Mouse (Mus musculus) ovary, adult 18-20 months (tissue): ENCODE results near the gene Fgd2.

Source experiments
- DNase-seq: peaks from one replicate; pipeline ENCODE4 v3.0.0; 2022; ENCODE audit warnings: low spot score, mixed read lengths

Fgd2 gene

DNA sequence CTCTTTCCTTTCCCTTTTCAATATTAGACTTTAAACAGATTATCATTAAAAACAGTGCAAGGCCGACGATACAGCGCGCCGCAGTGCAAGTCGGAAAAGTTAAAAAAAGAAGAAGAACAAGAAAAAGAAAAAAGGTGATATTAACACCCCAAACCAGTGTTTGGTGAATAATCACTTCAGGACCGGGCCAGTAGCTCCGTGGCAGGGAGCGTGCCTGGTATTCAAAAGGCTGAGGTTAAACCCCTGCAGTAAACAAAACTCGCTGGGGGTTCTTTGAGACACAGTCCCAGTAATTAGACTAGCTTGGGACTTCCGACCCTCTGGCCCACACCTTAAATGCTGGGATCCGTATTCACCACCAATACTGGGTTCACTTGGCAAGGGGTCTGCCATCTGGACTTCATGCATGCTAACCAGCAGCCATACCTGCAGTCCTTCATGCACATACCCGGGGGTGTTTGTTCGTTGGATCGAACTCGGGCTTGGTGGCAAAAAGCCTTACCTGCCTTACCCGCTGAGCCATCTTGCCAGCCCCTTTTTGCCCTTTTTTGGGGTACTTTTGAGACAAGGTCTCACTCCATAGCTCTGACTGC lies 37.8 kb downstream of the Fgd2 start:
- DNase-seq = no peak

DNA sequence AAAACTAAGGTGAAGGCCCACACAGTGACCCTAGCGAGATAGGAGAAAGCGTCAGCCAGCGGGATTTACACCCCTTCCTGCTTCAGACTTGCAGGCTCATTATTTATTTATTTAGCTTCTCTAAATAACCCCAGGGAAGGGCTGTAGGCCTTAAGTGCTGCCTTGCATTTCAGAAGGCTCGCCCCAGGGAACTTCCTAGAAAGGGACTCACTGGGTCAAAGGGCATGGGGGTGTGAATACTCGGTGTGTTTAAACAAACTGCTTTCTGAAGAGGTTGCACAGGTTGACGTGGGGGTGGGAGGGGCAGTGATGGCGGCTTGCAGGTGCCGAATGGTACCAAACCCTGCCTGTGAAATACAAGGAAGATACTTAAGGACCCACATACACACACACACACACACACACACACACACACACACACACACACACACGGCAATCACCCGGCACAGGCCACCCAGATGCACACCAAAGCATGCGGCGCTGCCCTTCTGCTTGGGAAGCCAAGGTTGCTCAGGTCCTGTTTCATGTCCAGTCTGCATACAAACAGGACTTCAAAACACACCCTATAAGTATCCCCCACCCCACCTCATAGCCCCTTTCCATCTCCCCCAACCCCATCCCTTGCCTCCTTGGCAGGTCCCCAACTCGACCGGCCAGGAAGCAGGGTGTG lies 38.7 kb downstream of the Fgd2 start:
- no peak for DNase-seq

DNA sequence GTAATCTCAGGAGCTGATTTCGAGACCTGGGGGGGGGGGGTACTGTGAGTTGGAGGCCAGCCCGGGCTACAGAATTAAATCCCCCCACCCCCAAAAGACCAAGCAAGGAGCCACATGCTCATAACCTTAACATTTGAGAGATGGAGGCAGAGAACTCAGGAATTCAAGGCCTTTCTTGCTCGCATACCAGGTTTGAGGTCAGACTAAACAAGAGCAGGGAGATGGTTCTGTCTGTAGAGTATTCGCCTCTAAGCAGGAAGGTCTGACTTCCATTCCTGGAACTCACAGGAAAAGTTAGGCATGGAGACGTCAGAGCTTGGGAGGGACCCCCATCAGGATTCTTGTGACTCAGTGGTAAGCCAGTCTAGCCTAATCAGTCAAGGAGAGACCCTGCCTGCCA lies 39.3 kb downstream of the Fgd2 start:
- DNase-seq = no peak

DNA sequence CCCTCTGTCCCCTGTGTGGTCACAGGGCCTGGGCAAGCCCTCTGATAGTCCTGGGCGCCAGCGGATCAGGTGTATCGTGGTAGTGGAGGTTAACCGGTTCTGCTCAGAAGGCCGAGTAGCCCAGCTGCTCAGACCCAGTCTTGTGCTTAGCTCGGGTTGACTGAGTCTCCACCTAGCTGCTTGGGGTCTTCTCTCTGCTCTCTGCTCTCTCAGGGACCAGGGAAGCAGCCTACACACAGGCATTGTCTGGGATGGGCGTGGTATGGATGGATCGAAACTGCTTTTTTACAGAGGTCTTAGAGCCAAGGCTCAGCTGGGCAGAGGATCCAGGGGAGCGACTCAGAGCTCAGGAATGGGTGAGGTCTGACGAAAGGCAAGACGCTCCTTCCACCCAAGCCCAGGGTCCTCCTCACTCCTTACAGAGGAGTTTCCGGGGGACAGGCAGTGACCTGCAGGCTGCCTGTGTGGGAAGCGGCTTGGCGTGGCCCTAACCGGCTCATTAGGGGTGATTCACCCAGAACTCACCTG lies 41.1 kb downstream of the Fgd2 start:
- no peak for DNase-seq

DNA sequence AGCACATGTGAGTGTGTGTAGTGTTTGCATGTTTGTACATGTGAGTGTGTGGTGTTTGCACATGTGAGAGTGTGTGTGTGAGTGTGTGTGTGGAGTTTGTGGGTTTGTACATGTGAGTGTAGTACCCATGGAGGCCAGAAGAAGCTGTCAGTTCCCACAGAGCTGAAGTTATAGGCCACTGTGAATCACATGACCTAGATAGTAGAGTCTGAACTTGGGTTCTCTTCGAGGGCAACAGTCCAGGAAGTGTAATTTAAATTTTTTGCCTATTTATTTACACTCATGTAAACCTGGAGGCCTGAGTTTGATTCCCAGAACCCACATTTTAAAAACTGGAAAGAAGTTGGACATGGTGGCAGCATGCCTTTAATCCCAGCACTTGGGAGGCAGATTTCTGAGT lies 42.5 kb downstream of the Fgd2 start:
- no peak for DNase-seq

DNA sequence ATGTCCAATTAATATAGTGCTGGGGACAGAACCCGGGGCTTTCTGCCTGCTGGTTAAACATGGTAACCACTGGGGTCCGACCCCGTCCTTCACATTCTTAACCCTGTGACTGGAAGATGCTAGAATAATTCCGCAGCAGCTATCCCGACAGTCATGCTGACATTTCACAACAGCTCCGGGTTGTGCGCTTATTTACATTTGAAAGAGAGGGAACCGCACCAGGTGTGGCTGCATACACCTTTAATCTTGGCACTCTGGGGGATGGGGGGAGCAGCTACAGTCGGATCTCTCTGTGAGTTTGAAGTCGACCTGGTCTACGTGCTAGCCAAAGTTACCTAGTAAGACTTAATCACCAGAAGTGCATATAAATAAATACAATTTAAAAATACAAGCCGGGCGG lies 44.8 kb downstream of the Fgd2 start:
- DNase-seq = no peak

DNA sequence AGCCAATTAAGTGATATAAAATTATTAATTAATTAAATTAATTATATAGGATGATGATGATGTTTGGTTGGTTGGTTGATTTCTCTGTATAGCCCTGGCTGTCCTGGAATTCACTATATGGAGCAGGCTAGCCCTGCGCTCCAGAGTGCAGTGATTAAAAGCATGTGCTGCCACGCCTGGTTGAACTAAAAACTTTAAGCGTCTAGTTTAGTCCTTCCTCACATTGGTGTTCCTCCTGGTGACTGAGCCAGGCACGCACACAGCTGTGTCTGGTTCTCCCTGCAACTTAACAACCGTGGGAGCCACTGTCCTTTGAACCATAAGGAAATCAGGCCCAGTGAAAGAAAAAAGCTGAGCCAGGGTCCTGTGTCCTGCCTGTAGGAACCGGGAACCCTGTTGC lies 45.4 kb downstream of the Fgd2 start:
- DNase-seq = no peak

DNA sequence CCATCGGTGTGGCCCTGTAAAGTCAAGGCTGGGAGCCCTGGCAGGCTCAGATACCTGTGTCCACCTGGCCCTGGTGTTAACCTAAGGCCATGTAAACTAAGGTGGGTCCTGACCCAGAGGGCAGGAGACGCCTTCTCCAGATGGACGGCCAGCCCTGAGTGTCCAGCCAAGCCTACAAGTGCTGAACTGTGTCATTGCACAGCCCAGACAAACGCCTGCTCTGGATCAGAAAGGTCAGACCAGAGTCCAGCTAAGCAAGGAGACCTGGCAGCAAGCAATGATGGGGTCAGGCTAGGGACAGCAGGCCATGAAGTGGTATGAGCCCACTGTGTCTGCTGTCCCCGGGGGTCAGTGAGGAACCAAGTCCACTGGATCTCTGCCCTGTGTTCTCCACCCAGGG lies 46.7 kb downstream of the Fgd2 start:
- no peak for DNase-seq

DNA sequence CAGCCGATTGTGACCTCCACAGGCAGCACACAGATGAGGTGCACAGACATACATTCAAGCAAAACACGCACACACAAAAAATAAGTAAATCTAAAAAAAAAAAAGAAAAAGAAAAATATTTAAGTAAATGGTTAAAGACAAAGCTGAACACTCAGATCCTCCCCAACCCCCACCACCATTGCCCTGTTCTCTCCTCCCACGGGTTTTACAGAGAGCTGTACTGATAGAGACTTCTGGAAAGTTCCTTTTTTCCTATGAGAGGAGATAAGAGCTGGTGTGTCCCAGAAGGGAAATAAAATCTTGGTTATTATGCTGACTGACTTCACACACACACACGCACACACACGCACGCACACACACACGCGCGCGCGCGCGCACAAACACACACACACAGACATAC lies 47.6 kb downstream of the Fgd2 start:
- no peak for DNase-seq

DNA sequence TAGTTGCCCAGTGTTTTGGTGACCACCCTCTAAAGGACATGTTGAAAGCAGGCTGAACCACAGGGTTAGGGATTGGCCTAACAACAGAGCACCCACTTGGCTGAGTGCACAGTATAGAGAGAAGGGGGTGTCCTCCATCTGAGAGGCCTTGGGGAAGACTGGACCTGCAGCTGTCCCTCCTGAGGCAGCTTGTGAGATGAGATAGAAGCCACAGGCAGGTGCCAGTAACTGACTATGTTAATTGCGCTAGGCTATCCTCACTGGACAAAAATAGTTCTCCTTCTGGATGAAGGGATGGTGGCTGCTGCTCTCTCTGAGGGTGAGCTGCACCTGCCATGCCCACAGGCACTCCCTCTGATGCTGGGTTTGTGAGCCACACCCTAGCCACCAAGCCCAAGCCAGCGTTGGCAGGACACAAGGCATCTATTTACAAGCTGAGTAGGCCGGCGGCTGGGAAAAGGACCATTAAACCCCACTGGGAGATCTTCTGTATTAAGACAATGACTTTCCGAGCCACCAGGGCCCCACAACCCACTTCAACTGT lies 49.2 kb downstream of the Fgd2 start:
- no peak for DNase-seq

DNA sequence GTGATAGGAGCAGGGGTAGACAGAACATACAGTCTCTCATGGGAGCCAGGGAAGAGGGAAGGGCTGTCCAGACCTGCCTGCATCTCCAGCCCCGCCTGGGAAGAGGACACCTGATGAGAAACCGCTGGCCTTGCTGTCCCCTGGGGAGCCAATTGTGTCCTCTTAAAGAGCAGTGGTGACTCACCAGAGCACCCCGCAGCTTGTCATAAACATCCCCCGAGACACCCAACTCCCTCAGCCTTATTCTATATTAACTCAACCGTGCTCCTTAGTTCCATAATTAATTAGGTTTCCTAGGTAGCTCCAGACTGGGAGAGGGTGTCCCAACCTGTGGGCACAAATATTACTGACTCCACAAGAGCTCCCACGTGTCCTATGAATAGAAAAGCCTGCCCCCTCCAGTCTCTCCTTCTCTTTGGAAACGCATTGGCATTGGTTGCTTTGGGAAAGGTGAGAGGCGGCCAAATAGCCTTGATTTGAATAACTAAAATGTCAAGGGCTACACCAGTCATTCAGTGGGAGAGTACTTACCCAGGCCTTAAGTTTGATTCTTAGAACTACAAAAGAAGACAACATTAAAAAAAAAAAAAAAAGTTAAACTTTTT lies 51.2 kb downstream of the Fgd2 start:
- no peak for DNase-seq

DNA sequence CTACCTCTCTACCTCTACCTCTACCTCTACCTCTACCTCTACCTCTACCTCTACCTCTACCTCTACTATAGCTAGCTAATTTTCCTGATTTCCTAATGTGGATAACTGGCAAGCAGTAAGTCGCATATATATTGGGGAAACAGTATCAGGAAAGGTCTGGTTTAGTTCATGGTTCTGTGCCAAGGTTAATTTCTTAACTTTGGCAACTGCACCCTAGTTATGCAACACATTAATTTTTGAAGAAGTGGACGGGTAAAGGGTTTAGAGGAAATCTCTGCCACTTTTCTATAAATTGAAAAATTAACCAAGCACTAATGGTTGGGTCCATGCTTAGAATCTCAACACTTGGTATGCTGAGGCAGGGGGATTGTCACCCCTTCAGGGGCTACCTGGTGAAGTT lies 53.9 kb downstream of the Fgd2 start:
- no peak for DNase-seq

DNA sequence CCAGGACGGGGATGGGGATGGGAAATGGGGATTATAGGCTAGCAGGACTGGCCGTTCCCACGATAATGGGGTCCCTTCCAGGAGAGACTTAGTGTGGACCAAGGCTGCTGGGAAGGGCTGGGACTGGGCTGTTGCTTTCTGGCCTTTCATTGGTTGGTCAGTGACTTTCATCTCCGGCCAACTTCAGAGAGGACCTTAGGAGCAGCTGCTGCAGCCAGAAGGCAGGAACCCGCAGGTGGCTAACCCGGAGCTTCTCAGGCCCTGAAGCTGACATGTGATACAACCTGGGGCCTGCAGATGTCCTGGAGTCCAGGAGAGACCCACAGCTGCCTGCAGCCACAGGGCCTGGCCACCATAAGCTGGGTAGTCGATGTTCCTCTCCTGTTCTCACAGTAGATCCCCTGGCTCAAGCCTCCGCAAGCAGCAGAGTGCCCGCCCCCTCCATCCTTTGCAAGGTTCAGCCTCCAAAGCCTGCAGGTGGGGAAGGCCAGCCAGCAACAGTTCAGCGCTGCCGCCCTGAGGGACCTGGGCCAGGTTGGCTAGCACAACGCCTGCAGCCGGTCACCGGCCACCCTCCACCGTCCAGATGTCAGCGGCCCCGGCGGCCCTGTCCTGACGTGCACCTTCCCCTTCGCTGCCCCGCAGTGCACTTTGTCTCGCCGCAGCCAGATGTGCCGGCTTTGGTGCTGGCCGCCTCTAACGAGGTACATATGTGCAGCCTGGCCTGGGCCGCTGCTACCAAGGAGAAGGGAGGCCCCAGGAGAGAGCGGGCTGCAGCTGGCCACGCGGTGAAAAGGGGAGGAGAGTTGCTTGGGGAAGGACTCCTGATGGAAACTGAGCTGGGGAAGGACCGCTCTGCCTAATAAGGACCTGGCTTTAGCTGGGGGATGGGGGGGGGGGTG lies 55.3 kb downstream of the Fgd2 start:
- DNase-seq = no peak

DNA sequence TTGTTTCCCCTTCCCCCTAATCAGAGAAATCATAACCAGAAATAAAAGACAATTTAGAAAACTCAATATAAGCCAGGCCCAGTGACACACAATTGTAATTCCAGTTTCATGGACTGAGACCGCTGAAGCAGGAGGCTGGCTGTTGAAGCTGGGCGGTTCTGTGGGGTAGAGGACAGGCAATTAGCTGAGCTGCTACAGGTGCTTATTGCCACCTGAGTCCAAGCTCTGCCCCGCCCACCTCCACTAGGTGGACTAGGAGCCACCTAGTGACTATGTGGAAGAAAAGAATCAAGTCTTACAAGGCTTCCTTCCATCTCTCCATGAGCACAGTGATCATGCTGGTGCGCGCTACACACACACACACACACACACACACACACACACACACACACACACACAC lies 56.0 kb downstream of the Fgd2 start:
- no peak for DNase-seq

DNA sequence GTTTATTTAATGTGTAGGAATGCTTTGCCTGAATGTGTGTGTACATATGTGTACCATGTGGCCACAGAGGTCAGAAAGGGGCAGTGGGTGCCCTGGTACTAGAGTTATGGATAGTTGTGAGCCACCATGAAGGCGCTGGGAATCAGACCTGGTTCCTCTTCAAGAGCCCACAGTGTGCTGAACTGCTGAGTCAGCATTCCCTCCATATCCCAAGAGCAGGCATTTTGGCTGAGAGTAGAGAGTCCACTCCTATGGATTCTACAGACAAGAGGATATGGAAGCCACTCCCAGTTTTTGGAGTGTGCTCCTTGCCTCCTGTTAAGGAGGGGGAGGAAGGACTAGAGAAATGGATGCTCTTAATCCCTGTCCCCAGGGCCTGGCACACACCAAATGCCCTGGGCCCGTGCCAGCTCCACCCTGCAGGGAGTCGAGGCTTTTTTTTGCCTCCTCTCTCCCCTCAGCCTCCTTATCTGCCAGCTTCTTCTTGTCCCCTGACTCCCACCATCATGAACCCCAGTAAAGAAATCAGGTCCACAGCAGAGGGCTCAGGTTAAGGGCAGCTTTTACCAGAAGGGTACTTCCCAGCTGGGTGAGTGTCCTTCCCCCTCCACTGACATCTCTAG lies 58.2 kb downstream of the Fgd2 start:
- DNase-seq = no peak

DNA sequence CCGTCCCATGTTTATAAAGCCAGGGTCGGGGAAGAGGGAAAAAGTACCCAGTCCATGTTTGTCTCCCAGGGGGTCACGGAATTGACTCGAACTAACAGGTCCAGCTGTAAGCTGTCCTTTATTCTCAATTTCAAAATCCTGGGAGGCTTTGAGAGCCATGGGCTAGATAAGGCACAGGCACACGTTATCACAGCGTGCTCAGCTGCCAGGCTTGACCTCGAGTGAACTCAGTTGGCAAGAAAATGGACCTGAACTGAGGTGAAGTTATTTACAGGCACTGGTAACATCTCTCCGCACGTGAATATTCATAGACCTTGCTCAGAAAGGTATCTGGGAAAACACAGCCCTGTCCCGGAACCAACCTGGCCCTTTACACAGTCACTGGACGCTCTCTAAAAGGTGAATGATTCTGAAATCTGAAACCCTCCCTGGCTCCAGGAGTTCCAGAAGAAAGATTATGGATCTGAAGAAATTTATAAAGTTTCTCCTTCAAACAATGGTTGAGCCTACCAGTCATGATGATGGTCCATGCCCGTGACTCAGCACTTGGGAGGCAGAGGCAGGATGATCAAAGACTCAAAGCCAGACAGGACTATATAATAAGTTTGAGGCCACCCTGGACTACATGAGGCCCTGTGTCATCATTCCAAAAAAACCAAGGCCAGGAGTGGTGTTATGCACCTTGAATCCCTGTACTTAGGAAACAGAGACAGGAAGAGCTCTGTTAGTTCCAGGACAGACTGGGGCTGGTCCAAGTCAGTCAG lies 59.4 kb downstream of the Fgd2 start:
- DNase-seq = no peak

DNA sequence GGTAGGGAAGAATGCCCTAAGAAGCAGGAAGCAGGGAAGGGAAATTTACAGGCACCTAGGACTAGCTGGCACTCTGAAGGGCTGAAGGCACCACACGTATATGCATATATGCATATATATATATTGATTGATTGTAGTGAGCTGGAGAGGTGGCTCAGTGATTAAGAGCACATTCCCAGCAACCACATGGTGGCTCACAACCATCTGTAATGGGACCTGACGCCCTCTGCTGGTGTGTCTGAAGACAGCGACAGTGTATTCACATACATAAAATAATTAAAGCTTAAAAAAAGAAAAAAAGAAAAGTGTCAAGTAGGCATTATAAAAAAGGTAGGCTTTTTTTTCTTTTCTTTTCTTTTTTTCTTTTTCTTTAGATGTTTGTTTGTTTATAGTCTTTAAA lies 60.6 kb downstream of the Fgd2 start:
- no peak for DNase-seq

DNA sequence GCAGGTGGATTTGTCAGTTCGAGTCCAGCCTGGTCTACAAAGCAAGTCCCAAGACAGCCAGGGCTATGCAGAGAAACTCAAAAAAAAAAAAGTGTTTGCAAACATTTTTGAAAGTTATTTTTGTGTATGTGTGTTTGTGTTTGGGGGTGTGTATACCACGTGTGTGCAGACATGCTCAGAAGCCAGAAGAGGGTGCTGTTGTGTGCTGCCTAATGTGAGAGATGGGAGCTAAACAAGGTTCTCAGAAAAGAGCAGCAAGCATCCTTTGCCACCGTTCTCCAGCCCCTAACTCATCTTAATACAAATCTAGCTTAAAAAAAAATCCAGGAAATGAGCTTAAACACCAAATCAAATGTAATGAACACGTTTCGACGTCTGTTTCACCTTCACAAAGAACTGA lies 61.6 kb downstream of the Fgd2 start:
- DNase-seq = no peak

DNA sequence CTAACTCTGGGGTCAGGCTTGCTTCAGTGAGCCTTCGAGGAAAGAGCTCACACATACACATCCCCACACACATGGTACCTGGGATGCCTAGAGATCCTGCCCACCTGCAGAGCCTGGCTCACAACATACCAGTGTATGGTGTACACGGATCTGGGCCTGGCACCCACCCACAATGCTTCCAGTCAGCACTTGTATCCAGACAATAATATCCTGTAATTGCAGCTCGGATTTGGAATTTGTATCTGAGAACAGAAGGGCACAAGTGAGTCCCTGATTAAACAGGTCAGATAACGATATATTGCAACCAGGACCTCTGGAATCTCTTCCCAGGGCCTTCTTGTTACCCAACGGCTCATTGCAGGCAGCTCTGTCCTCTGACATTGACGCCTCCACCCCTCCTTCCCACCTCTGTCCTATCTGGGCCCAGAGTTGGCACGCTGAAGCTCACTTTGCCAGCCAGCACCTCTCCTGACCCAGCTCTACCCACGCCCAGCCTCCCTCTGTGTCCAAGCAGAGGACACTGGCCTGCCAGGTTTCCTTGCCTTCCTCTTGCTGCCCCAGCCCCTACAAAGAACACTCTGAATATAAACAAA lies 62.3 kb downstream of the Fgd2 start:
- no peak for DNase-seq

DNA sequence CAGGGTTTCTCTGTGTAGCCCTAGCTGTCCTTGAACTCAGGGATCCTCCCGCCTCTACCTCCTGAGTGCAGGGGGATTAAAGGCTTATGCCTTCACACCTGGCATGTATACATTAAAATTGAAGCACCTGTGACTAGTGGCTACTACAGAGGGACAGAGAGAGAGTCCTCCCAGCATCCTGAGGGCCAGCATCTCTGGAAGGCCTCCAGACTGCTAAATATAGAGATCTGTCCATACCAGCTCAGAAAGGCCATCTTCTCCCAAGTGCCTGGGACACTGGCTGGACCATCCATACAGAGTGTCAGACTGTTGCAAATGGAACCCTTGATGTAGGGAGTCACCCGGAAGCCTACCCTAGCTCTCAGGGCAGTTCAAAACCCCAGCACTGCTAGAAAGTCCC lies 63.3 kb downstream of the Fgd2 start:
- no peak for DNase-seq

DNA sequence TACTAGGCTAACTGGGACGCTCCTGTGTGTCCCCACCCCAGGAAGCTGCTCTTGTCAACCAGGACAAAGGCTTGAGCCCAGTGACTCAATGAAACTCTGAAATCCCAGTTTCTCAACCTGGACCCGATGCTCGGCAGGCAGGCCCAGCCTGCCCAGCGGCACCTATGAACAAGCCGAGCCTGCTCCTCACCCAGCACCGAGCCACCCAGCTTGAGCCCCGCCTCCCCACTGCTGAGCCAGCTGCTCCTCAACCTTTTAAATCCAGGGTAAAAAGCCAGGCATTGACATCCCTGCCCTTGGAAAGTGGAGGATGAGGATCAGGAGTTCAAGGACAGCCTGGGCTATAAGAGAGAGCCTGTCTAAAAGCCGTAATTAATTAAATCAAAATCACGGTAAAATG lies 64.6 kb downstream of the Fgd2 start:
- DNase-seq = no peak
